Comparison of ENCODE assay signal across 9 mouse cellular contexts in the genomic region with DNA sequence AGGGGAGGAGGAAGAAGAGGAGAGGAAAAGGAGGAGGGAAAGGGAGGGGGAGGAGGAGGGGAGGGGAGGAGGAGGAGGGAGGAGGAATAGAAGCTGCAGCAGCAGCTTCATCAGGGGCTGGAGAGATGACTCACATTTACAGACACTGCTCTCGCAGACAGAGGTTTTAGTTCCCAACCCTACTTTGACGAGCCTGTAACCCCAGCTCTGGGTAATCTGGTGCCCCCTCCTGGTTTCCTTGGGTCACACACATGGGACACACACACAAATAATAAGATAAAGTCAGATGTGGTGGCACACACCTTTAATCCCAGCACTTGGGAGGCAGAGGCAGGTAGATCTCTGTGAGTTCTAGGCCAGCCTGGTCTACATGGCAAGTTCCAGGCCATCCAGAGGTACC. TPM values are rescaled to one million over a fixed set of nuclear protein-coding genes. Genes with fewer than 3 reads are reported as not detected.
DNase-seq lines count a peak whose midpoint lies in the region; ATAC-seq and TF ChIP-seq lines count a peak whose summit lies in the region.
"Had no signal": no experiment of that assay in that cellular context is flagged by ENCODE, and none has a peak within 500 bp of the region (broad histone marks: within the 10 kb centered on the region; RNA-seq: fewer than 3 reads in every experiment).

No protein-coding gene starts in this region.

- peaks cover 36% of the 10 kb centered on the region for H3K36me3 ChIP-seq in midbrain, postnatal 0 days (ENCODE audit: insufficient read depth, low read length)
- peaks cover 45% of the 10 kb centered on the region for H3K36me3 ChIP-seq in midbrain, embryonic 13.5 days
- H3K36me3 ChIP-seq in liver, embryonic 11.5 days (ENCODE audit: control insufficient read depth, insufficient read depth, low read length): no peaks in the 10 kb centered on the region
- H3K36me3 ChIP-seq: stomach, embryonic 15.5 days had no signal

- no peaks in the 10 kb centered on the region for H3K4me1 ChIP-seq in midbrain, postnatal 0 days (ENCODE audit: insufficient read depth, low read length)
- H3K4me1 ChIP-seq in midbrain, embryonic 13.5 days (replicated peaks): no peaks in the 10 kb centered on the region
- no peaks in the 10 kb centered on the region; the same call in 1 of the 2 replicates for H3K4me1 ChIP-seq in liver, embryonic 11.5 days (replicated peaks; ENCODE audit: control insufficient read depth, insufficient read depth, low read length)
- H3K4me1 ChIP-seq: stomach, embryonic 15.5 days had no signal

- no peak overlapping the region for H3K4me3 ChIP-seq in midbrain, postnatal 0 days (ENCODE audit: low read depth, low read length)
- no peak overlapping the region for H3K4me3 ChIP-seq in midbrain, embryonic 13.5 days (replicated peaks)
- no peak overlapping the region for H3K4me3 ChIP-seq in liver, embryonic 11.5 days (ENCODE audit: low read depth, low read length)
- H3K4me3 ChIP-seq: stomach, embryonic 15.5 days had no signal

- H3K27me3 ChIP-seq in midbrain, postnatal 0 days (ENCODE audit: insufficient read depth, low read length): no peaks in the 10 kb centered on the region
- no peaks in the 10 kb centered on the region for H3K27me3 ChIP-seq in midbrain, embryonic 13.5 days
- H3K27me3 ChIP-seq in liver, embryonic 11.5 days (replicated peaks; ENCODE audit: control insufficient read depth, insufficient read depth, low read length): no peaks in the 10 kb centered on the region
- H3K27me3 ChIP-seq: stomach, embryonic 15.5 days had no signal

- H3K4me2 ChIP-seq in midbrain, postnatal 0 days (ENCODE audit: low read depth, low read length, poor library complexity, severe bottlenecking): no peak overlapping the region
- no peak overlapping the region for H3K4me2 ChIP-seq in midbrain, embryonic 13.5 days (replicated peaks)
- H3K4me2 ChIP-seq in liver, embryonic 11.5 days: no peak overlapping the region
- H3K4me2 ChIP-seq: stomach, embryonic 15.5 days had no signal

- 47% methylated on average over 2 of the region's 2 CpGs for WGBS in midbrain, postnatal 0 days
- 42% methylated on average over 2 of the region's 2 CpGs for WGBS in midbrain, embryonic 13.5 days
- 17% methylated on average over 2 of the region's 2 CpGs for WGBS in liver, embryonic 11.5 days

- peak; percentile 50 to 68 for DNase-seq in adrenal gland, adult (ENCODE audit: inconsistent age in 2 of 2, low spot score in 1 of 2)
- no peak for DNase-seq in adrenal gland, postnatal 4 days (ENCODE audit: low spot score in 2 of 2)
- DNase-seq in midbrain, postnatal 0 days (ENCODE audit: low spot score): peak; percentile 29
- no peak for DNase-seq in liver, embryonic 11.5 days (ENCODE audit: low spot score)
- peak; percentile 43 for DNase-seq in thymus, postnatal 14 days
- DNase-seq in neural tube, embryonic 10.5 days (ENCODE audit: extremely low spot score, low spot score): no peak
- DNase-seq in ovary, adult 18-20 months (ENCODE audit: low spot score): no peak

- ATAC-seq in midbrain, postnatal 0 days (ENCODE audit: low FRiP score): no peak
- no peak for ATAC-seq in midbrain, embryonic 13.5 days
- 0 out of 2 replicates have a peak, but pooled peaks have one; percentile 42 for ATAC-seq in liver, embryonic 11.5 days (replicated peaks; ENCODE audit: low FRiP score)

- no peaks in the 10 kb centered on the region for H3K9me3 ChIP-seq in midbrain, postnatal 0 days (ENCODE audit: low read length)
- H3K9me3 ChIP-seq in midbrain, embryonic 13.5 days: no peaks in the 10 kb centered on the region
- no peaks in the 10 kb centered on the region for H3K9me3 ChIP-seq in liver, embryonic 11.5 days (ENCODE audit: control insufficient read depth, low read length)
- H3K9me3 ChIP-seq: stomach, embryonic 15.5 days had no signal

- peak; percentile 53 for TF ChIP-seq CTCF in midbrain, postnatal 0 days (IDR thresholded peaks at IDR 0.05)

- no peak overlapping the region for H3K9ac ChIP-seq in midbrain, postnatal 0 days (replicated peaks; ENCODE audit: low read length, poor library complexity, severe bottlenecking)
- no peak overlapping the region for H3K9ac ChIP-seq in midbrain, embryonic 13.5 days (replicated peaks)
- H3K9ac ChIP-seq in liver, embryonic 11.5 days (ENCODE audit: low read depth, low read length): no peak overlapping the region
- H3K9ac ChIP-seq: stomach, embryonic 15.5 days had no signal

- no peak overlapping the region for H3K27ac ChIP-seq in midbrain, postnatal 0 days (ENCODE audit: low read depth, low read length)
- H3K27ac ChIP-seq in midbrain, embryonic 13.5 days: no peak overlapping the region
- H3K27ac ChIP-seq in liver, embryonic 11.5 days (ENCODE audit: low read depth, low read length): no peak overlapping the region
- H3K27ac ChIP-seq: stomach, embryonic 15.5 days had no signal

RNA-seq across cellular contexts. Expression of a gene that starts 19.1 kb away (rescaled TPM):
- 10 to 100 TPM; 80.4 to 80.7 TPM for total RNA-seq in adrenal gland, postnatal 4 days (2021)
- total RNA-seq in midbrain, postnatal 0 days (2014; rRNA removed): 14.6 and 21.3 TPM in 2 replicates
- 16.2 and 16.7 TPM in 2 replicates for polyA plus RNA-seq in midbrain, postnatal 0 days (2015; fragmentation: Nextera tagmentation; extraction: Ambion mirVana)
- 25.4 and 27.1 TPM in 2 replicates for polyA plus RNA-seq in midbrain, embryonic 13.5 days (2015; fragmentation: Nextera tagmentation; extraction: Ambion mirVana)
- polyA plus RNA-seq in liver, embryonic 11.5 days (2014; fragmentation: Nextera tagmentation; extraction: Ambion mirVana): 82.9 and 89.3 TPM in 2 replicates

RNA-seq across cellular contexts. Expression of a gene that starts 27.2 kb away (rescaled TPM):
- total RNA-seq in adrenal gland, postnatal 4 days (2021): 10 to 100 TPM in 1 of 2 experiments, 1 to 10 TPM in 1; 9.8 to 11.3 TPM
- 57.8 and 60.7 TPM in 2 replicates for total RNA-seq in midbrain, postnatal 0 days (2014; rRNA removed)
- polyA plus RNA-seq in midbrain, postnatal 0 days (2015; fragmentation: Nextera tagmentation; extraction: Ambion mirVana): 119 and 123 TPM in 2 replicates
- polyA plus RNA-seq in midbrain, embryonic 13.5 days (2015; fragmentation: Nextera tagmentation; extraction: Ambion mirVana): 100 and 105 TPM in 2 replicates
- 12.6 and 14.5 TPM in 2 replicates for polyA plus RNA-seq in liver, embryonic 11.5 days (2014; fragmentation: Nextera tagmentation; extraction: Ambion mirVana)

RNA-seq across cellular contexts. Expression of a gene that starts 43.2 kb away (rescaled TPM):
- 1 to 10 TPM; 8.2 to 9.1 TPM for total RNA-seq in adrenal gland, postnatal 4 days (2021)
- total RNA-seq in midbrain, postnatal 0 days (2014; rRNA removed): 0.27 TPM in 1 of 2 replicates, not detected in the other
- polyA plus RNA-seq in midbrain, postnatal 0 days (2015; fragmentation: Nextera tagmentation; extraction: Ambion mirVana): 0.33 and 0.37 TPM in 2 replicates
- 0.80 and 1.2 TPM in 2 replicates for polyA plus RNA-seq in midbrain, embryonic 13.5 days (2015; fragmentation: Nextera tagmentation; extraction: Ambion mirVana)
- polyA plus RNA-seq in liver, embryonic 11.5 days (2014; fragmentation: Nextera tagmentation; extraction: Ambion mirVana): 4.0 and 5.6 TPM in 2 replicates

Comparison
In these comparisons a context has a peak if more than half of its experiments do, and no peak if none do; other contexts are left out.
1. DNase-seq: peak in adrenal gland, adult (2 of 2), midbrain, postnatal 0 days (single experiment) and thymus, postnatal 14 days (single experiment); none in adrenal gland, postnatal 4 days (0 of 2), liver, embryonic 11.5 days (single experiment), neural tube, embryonic 10.5 days (single experiment) and ovary, adult 18-20 months (single experiment).